Mouse (Mus musculus) embryonic facial prominence, embryonic 12.5 days (tissue): ENCODE measurements around the gene Dedd. TPM values are rescaled to one million over a fixed set of nuclear protein-coding genes. Genes with fewer than 3 reads are reported as not detected.
A peak's percentile ranks its signal among the peaks of the same experiment; 100 is the strongest.

Source experiments
- ATAC-seq: fragments of 200-750 bp; cut with Nextera tagmentation; 2 replicates; pipeline ENCODE4 v1.8.0; 2017; ENCODE audit not compliant: insufficient number of reproducible peaks, insufficient read depth, low FRiP score, low TSS enrichment
- H3K27ac ChIP-seq: fragments of 300-500 bp; sonication (generic); 2 replicates; pipeline ENCODE4 v1.5.1; 2016; ENCODE audit warnings: mild to moderate bottlenecking
- H3K27me3 ChIP-seq: fragments of 300-500 bp; sonication (generic); 2 replicates; pipeline ENCODE4 v1.6.1; 2016; ENCODE audit warnings: mild to moderate bottlenecking, moderate library complexity
- H3K36me3 ChIP-seq: fragments of 300-500 bp; sonication (generic); 2 replicates; pipeline ENCODE4 v1.6.1; 2016; ENCODE audit warnings: mild to moderate bottlenecking
- H3K4me1 ChIP-seq: fragments of 300-500 bp; sonication (generic); 2 replicates; pipeline ENCODE4 v1.6.1; 2016
- H3K4me2 ChIP-seq: fragments of 300-500 bp; sonication (generic); replicated peaks from 2 replicates; pipeline ENCODE4 v1.6.1; 2016; ENCODE audit warnings: mild to moderate bottlenecking, moderate library complexity
- H3K4me3 ChIP-seq: fragments of 300-500 bp; sonication (generic); 2 replicates; pipeline ENCODE4 v1.5.1; 2016; ENCODE audit warnings: mild to moderate bottlenecking
- H3K9ac ChIP-seq: fragments of 300-500 bp; sonication (generic); 2 replicates; pipeline ENCODE4 v1.6.1; 2016; ENCODE audit warnings: mild to moderate bottlenecking, moderate library complexity
- H3K9me3 ChIP-seq: fragments of 300-500 bp; sonication (generic); 2 replicates; pipeline ENCODE4 v1.6.1; 2016; ENCODE audit warnings: mild to moderate bottlenecking, moderate library complexity
- WGBS: fragments of 180-500 bp; shearing (Covaris S2); methylation state at CpG from one replicate; pipeline ENCODE4 v1.1.7; 2016; 5-methylcytosine and 5-hydroxymethylcytosine counted together
- polyA plus RNA-seq: library from polyadenylated mRNA; unstranded; fragments of >200 nt; fragmentation: Nextera tagmentation; extraction: Ambion mirVana; gene quantifications from 2 replicates; pipeline ENCODE4 v1.2.1, GENCODE M21; 2016

The Dedd gene
- polyA plus RNA-seq, 1 experiment from 2014 or later, result 61.8 TPM

GRCm38 (mm10) chr1:171365934-171366333, 37.0 kb downstream of the Dedd start:
- no peaks in the 10 kb centered on the region for H3K9me3 ChIP-seq
- WGBS, result 66% methylated on average over 7 of the region's 7 CpGs
- H3K36me3 ChIP-seq, result no peaks in the 10 kb centered on the region
- no peak overlapping the region for H3K27ac ChIP-seq
- 0 out of 2 replicates have a peak, but pooled peaks cover 4% of the 10 kb centered on the region for H3K27me3 ChIP-seq
- H3K4me3 ChIP-seq, result no peak overlapping the region
- no peak overlapping the region for H3K9ac ChIP-seq
- H3K4me1 ChIP-seq, result peaks cover 6% of the 10 kb centered on the region; the same call in 1 of the 2 replicates
- H3K4me2 ChIP-seq, result no peak overlapping the region
- no peak for ATAC-seq

- H3K27ac ChIP-seq, result no peak within 1 kb of the TSS
- peak within 1 kb of the TSS; percentile 9; the same call in 1 of the 2 replicates for H3K4me2 ChIP-seq
Observed at GRCm38 (mm10) chr1:171369845-171370556, 41.1 kb downstream of the Dedd start, which contains the start of gene Nectin4. Gene Nectin4, plus strand, starts transcription at chr1:171370099.

GRCm38 (mm10) chr1:171372880-171373279, 43.9 kb downstream of the Dedd start:
- no peak overlapping the region for H3K4me2 ChIP-seq
- 0 out of 2 replicates have a peak, but pooled peaks cover 4% of the 10 kb centered on the region for H3K27me3 ChIP-seq
- no peak overlapping the region for H3K9ac ChIP-seq
- no peaks in the 10 kb centered on the region for H3K36me3 ChIP-seq
- H3K9me3 ChIP-seq, result no peaks in the 10 kb centered on the region
- ATAC-seq, result no peak
- peaks cover 12% of the 10 kb centered on the region for H3K4me1 ChIP-seq
- H3K27ac ChIP-seq, result no peak overlapping the region
- H3K4me3 ChIP-seq, result no peak overlapping the region
- 19% methylated on average over 3 of the region's 3 CpGs for WGBS

More at GRCm38 (mm10) chr1:171369845-171370556, 41.1 kb downstream of the Dedd start, which contains the start of gene Nectin4:
- Histone ChIP-seq H3K9me3 (no peaks in the 10 kb centered on the region), H3K9ac (no peak within 1 kb of the TSS), H3K36me3 (no peaks in the 10 kb centered on the region), H3K4me1 (peaks cover 8% of the 10 kb centered on the region), H3K4me3 (peak within 1 kb of the TSS; percentile 15; the same call in 1 of the 2 replicates), H3K27me3 (0 out of 2 replicates have a peak, but pooled peaks cover 4% of the 10 kb centered on the region)
- WGBS, result 35% methylated on average over 20 of the region's 20 CpGs
- ATAC-seq, result no peak

GRCm38 (mm10) chr1:171373946-171374345, 45.0 kb downstream of the Dedd start:
- peaks cover 12% of the 10 kb centered on the region for H3K4me1 ChIP-seq
- H3K4me2 ChIP-seq, result no peak overlapping the region
- 0% methylated on average over 4 of the region's 4 CpGs for WGBS
- H3K9me3 ChIP-seq, result no peaks in the 10 kb centered on the region
- H3K27me3 ChIP-seq, result 0 out of 2 replicates have a peak, but pooled peaks cover 4% of the 10 kb centered on the region
- H3K9ac ChIP-seq, result no peak overlapping the region
- no peaks in the 10 kb centered on the region for H3K36me3 ChIP-seq
- no peak for ATAC-seq
- no peak overlapping the region for H3K4me3 ChIP-seq
- 0 out of 2 replicates have a peak overlapping the region, but pooled peaks have one; percentile 12 for H3K27ac ChIP-seq

GRCm38 (mm10) chr1:171375646-171376097, 46.7 kb downstream of the Dedd start:
- Histone ChIP-seq H3K9me3 (no peaks in the 10 kb centered on the region), H3K4me2 (no peak overlapping the region), H3K36me3 (no peaks in the 10 kb centered on the region), H3K27ac (no peak overlapping the region), H3K4me3 (no peak overlapping the region), H3K4me1 (peaks cover 20% of the 10 kb centered on the region), H3K9ac (no peak overlapping the region), H3K27me3 (peaks cover 13% of the 10 kb centered on the region)
- peak; percentile 32; the same call in 1 of the 2 replicates for ATAC-seq
- WGBS, result 35% methylated on average over 9 of the region's 9 CpGs

GRCm38 (mm10) chr1:171378298-171378697, 49.4 kb downstream of the Dedd start:
- Histone ChIP-seq H3K4me1 (peaks cover 19% of the 10 kb centered on the region), H3K9ac (no peak overlapping the region), H3K9me3 (no peaks in the 10 kb centered on the region), H3K4me3 (no peak overlapping the region), H3K27me3 (peaks cover 13% of the 10 kb centered on the region), H3K27ac (no peak overlapping the region), H3K36me3 (no peaks in the 10 kb centered on the region), H3K4me2 (no peak overlapping the region)
- no peak for ATAC-seq
- WGBS, result 86% methylated on average over 6 of the region's 6 CpGs

GRCm38 (mm10) chr1:171379935-171380599, 51.1 kb downstream of the Dedd start:
- H3K9ac ChIP-seq, result no peak overlapping the region
- H3K4me1 ChIP-seq, result peaks cover 12% of the 10 kb centered on the region; the same call in 1 of the 2 replicates
- no peaks in the 10 kb centered on the region for H3K36me3 ChIP-seq
- no peaks in the 10 kb centered on the region for H3K9me3 ChIP-seq
- 5% methylated on average over 31 of the region's 31 CpGs for WGBS
- peaks cover 13% of the 10 kb centered on the region for H3K27me3 ChIP-seq
- peak; percentile 18; the same call in 1 of the 2 replicates for ATAC-seq
- no peak overlapping the region for H3K27ac ChIP-seq
- H3K4me2 ChIP-seq, result peak overlapping the region; percentile 43
- peak overlapping the region; percentile 20 for H3K4me3 ChIP-seq

GRCm38 (mm10) chr1:171382096-171382620, 53.2 kb downstream of the Dedd start:
- peaks cover 11% of the 10 kb centered on the region; the same call in 1 of the 2 replicates for H3K4me1 ChIP-seq
- no peaks in the 10 kb centered on the region for H3K36me3 ChIP-seq
- no peak overlapping the region for H3K4me3 ChIP-seq
- no peak overlapping the region for H3K27ac ChIP-seq
- 79% methylated on average over 11 of the region's 11 CpGs for WGBS
- peaks cover 13% of the 10 kb centered on the region for H3K27me3 ChIP-seq
- no peak for ATAC-seq
- no peaks in the 10 kb centered on the region for H3K9me3 ChIP-seq
- no peak overlapping the region for H3K4me2 ChIP-seq
- H3K9ac ChIP-seq, result no peak overlapping the region

- Histone ChIP-seq H3K27me3 (peaks cover 11% of the 10 kb centered on the region), H3K9ac (no peak overlapping the region), H3K27ac (no peak overlapping the region), H3K4me1 (peaks cover 12% of the 10 kb centered on the region; the same call in 1 of the 2 replicates), H3K4me2 (no peak overlapping the region), H3K36me3 (no peaks in the 10 kb centered on the region), H3K4me3 (no peak overlapping the region), H3K9me3 (no peaks in the 10 kb centered on the region)
- ATAC-seq, result no peak
- WGBS, result 55% methylated on average over 9 of the region's 9 CpGs
Observed at GRCm38 (mm10) chr1:171384361-171384760, 55.4 kb downstream of the Dedd start.

GRCm38 (mm10) chr1:171385171-171385570, 56.2 kb downstream of the Dedd start:
- Histone ChIP-seq H3K9ac (no peak overlapping the region), H3K4me3 (no peak overlapping the region), H3K27me3 (peaks cover 5% of the 10 kb centered on the region), H3K27ac (no peak overlapping the region), H3K9me3 (no peaks in the 10 kb centered on the region), H3K4me2 (no peak overlapping the region), H3K4me1 (peaks cover 7% of the 10 kb centered on the region; the same call in 1 of the 2 replicates), H3K36me3 (no peaks in the 10 kb centered on the region)
- 65% methylated on average over 9 of the region's 9 CpGs for WGBS
- no peak for ATAC-seq

- Histone ChIP-seq H3K4me1 (0 out of 2 replicates have a peak, but pooled peaks cover 4% of the 10 kb centered on the region), H3K4me2 (no peak overlapping the region), H3K9me3 (no peaks in the 10 kb centered on the region), H3K9ac (no peak overlapping the region), H3K27me3 (no peaks in the 10 kb centered on the region), H3K4me3 (no peak overlapping the region), H3K36me3 (no peaks in the 10 kb centered on the region), H3K27ac (no peak overlapping the region)
- WGBS, result 14% methylated on average over 6 of the region's 6 CpGs
- no peak for ATAC-seq
Observed at GRCm38 (mm10) chr1:171387099-171387498, 58.2 kb downstream of the Dedd start.
